Mouse (Mus musculus) B cell, adult (primary cell): ENCODE results near the gene Mien1. TPM values are rescaled to one million over a fixed set of nuclear protein-coding genes. Genes with fewer than 3 reads are reported as not detected.

ENCODE experiments used
- total RNA-seq: library from RNA; stranded (reverse); gene quantifications from 4 replicates; pipeline ENCODE4 v1.2.4, GENCODE M21; 2023; ENCODE audit not compliant: inconsistent age

Mien1 gene
- total RNA-seq = 47.4 to 59.5 TPM (median 52.0 TPM) in 4 replicates

DNA sequence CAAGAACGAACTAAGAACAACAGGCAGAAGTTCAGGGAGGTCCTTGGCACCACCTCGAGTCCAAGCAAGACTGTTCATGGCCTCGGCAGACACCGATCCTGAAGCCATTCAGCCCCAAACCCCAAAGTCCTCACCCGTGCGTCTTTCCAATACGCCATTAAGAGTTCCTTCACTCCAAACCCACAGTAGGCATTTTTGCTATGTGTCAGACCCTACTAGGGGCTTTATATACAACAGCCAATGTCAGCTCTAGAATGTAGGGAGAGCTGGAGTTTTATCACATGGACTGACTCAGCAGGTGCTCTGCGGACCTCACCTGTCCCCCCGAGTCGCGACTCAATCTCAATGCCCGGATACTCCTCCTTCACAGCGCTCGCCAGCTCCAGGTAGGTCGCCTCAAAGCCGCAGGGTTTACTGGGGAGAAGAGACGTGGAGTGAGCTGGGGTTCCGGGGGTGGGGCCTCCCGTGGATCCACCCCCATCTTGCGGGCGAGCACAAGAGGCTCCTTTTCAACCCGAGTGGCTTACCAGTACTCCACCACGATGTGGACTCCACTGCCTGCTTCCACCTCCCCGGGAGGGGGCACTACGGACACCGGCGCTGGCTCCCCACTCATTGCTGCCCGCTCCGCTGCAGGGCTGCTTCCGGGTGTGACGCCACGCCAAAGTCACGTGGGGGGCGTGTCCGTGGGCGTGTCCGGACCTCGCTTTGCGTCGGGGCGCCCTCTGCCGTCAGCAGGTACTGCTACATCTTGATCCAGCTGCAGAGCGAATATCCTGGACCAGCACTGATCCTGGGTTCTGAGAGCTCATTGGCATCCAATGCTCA is at the start of gene Mien1:
Gene Mien1, minus strand, starts transcription at position 661 of the 828 bp plus-strand sequence.

DNA sequence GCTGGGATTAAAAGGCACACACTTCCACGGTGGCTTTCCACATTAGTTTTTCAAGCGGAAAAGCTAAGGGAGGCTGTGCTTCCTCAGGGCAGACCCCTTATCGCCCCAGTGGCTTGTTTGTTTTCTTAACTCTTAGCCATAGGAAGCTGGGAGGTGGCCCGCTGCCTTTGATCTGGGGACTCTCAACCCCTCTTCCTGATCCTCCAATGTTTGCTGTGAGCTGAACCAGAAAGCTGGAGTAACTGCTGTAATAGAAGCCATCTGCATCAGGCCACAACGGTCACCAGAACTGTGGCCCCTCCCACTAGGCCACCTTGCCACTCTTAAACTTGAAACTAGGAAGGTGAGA is 7.4 kb upstream of the Mien1 start, which contains the start of gene Grb7:
Gene Grb7, plus strand, starts transcription at position 182 of the 349 bp plus-strand sequence.

DNA sequence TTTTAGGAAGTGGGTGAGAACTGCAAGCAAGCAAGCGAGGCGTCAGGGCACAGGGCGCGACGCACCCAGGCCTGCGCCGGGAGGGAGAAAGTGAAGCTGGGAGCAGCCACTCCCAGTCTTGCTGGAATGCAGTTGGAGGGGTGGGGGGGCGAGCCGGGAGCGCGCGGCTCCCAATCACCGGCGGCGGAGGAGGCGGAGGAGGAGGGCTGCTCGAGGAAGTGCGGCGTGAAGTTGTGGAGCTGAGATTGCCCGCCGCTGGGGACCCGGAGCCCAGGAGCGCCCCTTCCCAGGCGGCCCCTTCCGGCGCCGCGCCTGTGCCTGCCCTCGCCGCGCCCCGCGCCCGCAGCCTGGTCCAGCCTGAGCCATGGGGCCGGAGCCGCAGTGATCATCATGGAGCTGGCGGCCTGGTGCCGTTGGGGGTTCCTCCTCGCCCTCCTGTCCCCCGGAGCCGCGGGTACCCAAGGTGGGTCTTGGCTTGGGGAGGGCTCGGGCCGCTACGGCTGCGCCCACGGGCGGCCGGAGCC is 26.5 kb downstream of the Mien1 start, which contains the start of gene Erbb2:
Gene Erbb2, plus strand, starts transcription at position 198 of the 524 bp plus-strand sequence.

DNA sequence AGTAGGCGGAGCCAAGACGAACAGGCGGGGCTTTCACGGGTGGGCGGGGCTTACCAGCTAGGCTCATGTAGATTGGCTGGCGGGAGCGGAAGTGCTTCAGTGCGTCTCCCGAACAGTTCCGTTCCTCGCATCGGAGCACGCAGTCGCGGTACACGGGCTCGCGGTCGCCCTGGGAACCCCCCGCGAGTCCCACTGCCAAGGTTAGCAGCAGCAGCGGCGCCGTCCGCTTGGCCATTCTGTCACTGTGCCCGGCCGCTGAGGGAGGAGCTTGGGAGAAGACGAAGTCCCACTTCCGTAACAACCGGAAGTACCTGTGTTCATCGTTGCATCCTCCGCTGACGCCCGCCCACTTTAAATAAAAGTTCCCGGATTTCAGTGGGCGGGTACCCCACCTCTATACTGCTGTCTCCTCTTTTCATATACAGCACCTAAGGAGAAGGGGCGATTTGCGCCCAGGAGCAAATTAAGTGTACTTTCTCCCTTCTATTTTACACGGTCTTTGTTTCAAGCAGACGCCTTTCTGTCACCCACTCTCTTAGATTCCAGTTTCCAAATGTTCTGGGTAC is 38.5 kb downstream of the Mien1 start, which contains the start of gene Pgap3:
Gene Pgap3, minus strand, starts transcription at position 330 of the 566 bp plus-strand sequence.

Other genes starting within 250 kb of the Mien1 start
- gene Med1, start 245.7 kb downstream of the Mien1 start, total RNA-seq = 76.7 to 88.2 TPM (median 86.9 TPM) in 4 replicates
- gene Cdk12, start 235.9 kb downstream of the Mien1 start, total RNA-seq = 98.4 to 119 TPM (median 111 TPM) in 4 replicates
- gene Neurod2, start 109.3 kb downstream of the Mien1 start, total RNA-seq = 0.32 to 0.51 TPM (median 0.35 TPM) in 4 replicates
- gene Ppp1r1b, start 90.6 kb downstream of the Mien1 start, total RNA-seq = not detected in 4 replicates
- 34.7 to 40.1 TPM (median 36.9 TPM) in 4 replicates for gene Stard3, start 80.6 kb downstream of the Mien1 start, total RNA-seq
- gene Tcap, start 55.2 kb downstream of the Mien1 start, total RNA-seq = not detected in 4 replicates
- not detected in 4 replicates for gene Pnmt, start 52.5 kb downstream of the Mien1 start, total RNA-seq
- 7.3 to 11.8 TPM (median 9.3 TPM) in 4 replicates for gene Pgap3, start 38.5 kb downstream of the Mien1 start, total RNA-seq
- 0.15 TPM in 1 of 4 replicates, not detected in the others for gene Erbb2, start 26.5 kb downstream of the Mien1 start, total RNA-seq
- gene Grb7, start 7.4 kb upstream of the Mien1 start, total RNA-seq = 0.78 to 2.0 TPM (median 1.3 TPM) in 4 replicates
- gene Ikzf3, start 107.0 kb upstream of the Mien1 start, total RNA-seq = 550 to 623 TPM (median 617 TPM) in 4 replicates
- gene Zpbp2, start 112.1 kb upstream of the Mien1 start, total RNA-seq = 4.3 to 8.2 TPM (median 5.8 TPM) in 4 replicates
- 16.5 to 19.2 TPM (median 17.5 TPM) in 4 replicates for gene Ormdl3, start 148.4 kb upstream of the Mien1 start, total RNA-seq
- gene Lrrc3c, start 159.3 kb upstream of the Mien1 start, total RNA-seq = not detected in 4 replicates
- gene Gm12355, start 186.7 kb upstream of the Mien1 start, total RNA-seq = 26.2 to 32.0 TPM (median 31.6 TPM) in 4 replicates
- gene Gsdma3, start 187.4 kb upstream of the Mien1 start, total RNA-seq = not detected in 4 replicates
- not detected in 4 replicates for gene Gsdma2, start 207.8 kb upstream of the Mien1 start, total RNA-seq
- not detected in 4 replicates for gene Gsdma, start 225.4 kb upstream of the Mien1 start, total RNA-seq
- 74.6 to 80.5 TPM (median 76.7 TPM) in 4 replicates for gene Psmd3, start 243.6 kb upstream of the Mien1 start, total RNA-seq